Mouse (Mus musculus) forebrain, embryonic 12.5 days (tissue): ENCODE measurements around the gene Ubl7. TPM values are rescaled to one million over a fixed set of nuclear protein-coding genes. Genes with fewer than 3 reads are reported as not detected.

ENCODE experiments used
- ATAC-seq: fragments of 200-750 bp; cut with Nextera tagmentation; 2 replicates; pipeline ENCODE4 v1.8.0; 2017; ENCODE audit warnings: moderate TSS enrichment; ENCODE audit not compliant: low FRiP score
- H3K27ac ChIP-seq: fragments of 300-500 bp; sonication (generic); 2 replicates; pipeline ENCODE4 v1.5.1; 2016; ENCODE audit warnings: mild to moderate bottlenecking
- H3K27me3 ChIP-seq: fragments of 300-500 bp; sonication (generic); 2 replicates; pipeline ENCODE4 v1.6.1; 2016; ENCODE audit warnings: mild to moderate bottlenecking
- H3K36me3 ChIP-seq: fragments of 300-500 bp; sonication (generic); replicated peaks from 2 replicates; pipeline ENCODE4 v1.6.1; 2016; ENCODE audit warnings: mild to moderate bottlenecking
- H3K4me1 ChIP-seq: fragments of 300-500 bp; sonication (generic); 2 replicates; pipeline ENCODE4 v1.6.1; 2016
- H3K4me2 ChIP-seq: fragments of 300-500 bp; sonication (generic); 2 replicates; pipeline ENCODE4 v1.6.1; 2016; ENCODE audit warnings: mild to moderate bottlenecking, moderate library complexity
- H3K4me3 ChIP-seq: fragments of 300-500 bp; sonication (generic); replicated peaks from 2 replicates; pipeline ENCODE4 v1.5.1; 2016; ENCODE audit warnings: mild to moderate bottlenecking
- H3K9ac ChIP-seq: fragments of 300-500 bp; sonication (generic); 2 replicates; pipeline ENCODE4 v1.6.1; 2016; ENCODE audit warnings: mild to moderate bottlenecking
- H3K9me3 ChIP-seq: fragments of 300-500 bp; sonication (generic); 2 replicates; pipeline ENCODE4 v1.6.1; 2016
- WGBS: fragments of 180-500 bp; shearing (Covaris S2); methylation state at CpG from one replicate; pipeline ENCODE4 v1.1.7; 2016; 5-methylcytosine and 5-hydroxymethylcytosine counted together
- polyA plus RNA-seq: library from polyadenylated mRNA; unstranded; fragments of >200 nt; fragmentation: Nextera tagmentation; extraction: Ambion mirVana; gene quantifications from 2 replicates; pipeline ENCODE4 v1.2.1, GENCODE M21; 2016

The Ubl7 gene
- 129 and 138 TPM in 2 replicates for polyA plus RNA-seq

GRCm38 (mm10) chr9:57910254-57911160 lies at the start of gene Ubl7:
Gene Ubl7, plus strand, starts transcription at chr9:57910979.
- H3K4me2 ChIP-seq = peak within 1 kb of the TSS; percentile 73
- H3K9me3 ChIP-seq = no peaks in the 10 kb centered on the region
- peak within 1 kb of the TSS; percentile 72 for H3K9ac ChIP-seq
- WGBS = under 1% methylated on average over 47 of the region's 47 CpGs
- peak within 1 kb of the TSS; percentile 81 for H3K27ac ChIP-seq
- ATAC-seq = peak; percentile 94
- peaks cover 16% of the 10 kb centered on the region for H3K4me1 ChIP-seq
- H3K36me3 ChIP-seq = peaks cover 9% of the 10 kb centered on the region; the same call in 1 of the 2 replicates
- peak within 1 kb of the TSS; percentile 76 for H3K4me3 ChIP-seq
- no peaks in the 10 kb centered on the region for H3K27me3 ChIP-seq

GRCm38 (mm10) chr9:57861951-57862471 lies 48.8 kb upstream of the Ubl7 start:
- Histone ChIP-seq H3K27ac (peak overlapping the region; percentile 70), H3K27me3 (no peaks in the 10 kb centered on the region; the same call in 1 of the 2 replicates), H3K9ac (0 out of 2 replicates have a peak overlapping the region, but pooled peaks have one; percentile 12), H3K4me1 (peaks cover 10% of the 10 kb centered on the region; the same call in 1 of the 2 replicates), H3K4me3 (no peak overlapping the region), H3K36me3 (no peaks in the 10 kb centered on the region), H3K4me2 (peak overlapping the region; percentile 27), H3K9me3 (no peaks in the 10 kb centered on the region)
- WGBS = 22% methylated on average over 9 of the region's 9 CpGs
- peak; percentile 81 for ATAC-seq

GRCm38 (mm10) chr9:57864336-57864735 lies 46.4 kb upstream of the Ubl7 start:
- H3K9me3 ChIP-seq = no peaks in the 10 kb centered on the region
- peaks cover 6% of the 10 kb centered on the region; the same call in 1 of the 2 replicates for H3K27me3 ChIP-seq

GRCm38 (mm10) chr9:57866530-57866929 lies 44.2 kb upstream of the Ubl7 start:
- ATAC-seq = no peak
- no peak overlapping the region for H3K4me2 ChIP-seq
- no peaks in the 10 kb centered on the region for H3K9me3 ChIP-seq
- 0 out of 2 replicates have a peak, but pooled peaks cover 10% of the 10 kb centered on the region for H3K27me3 ChIP-seq
- no peak overlapping the region for H3K27ac ChIP-seq
- WGBS = 90% methylated on average over 7 of the region's 7 CpGs
- no peak overlapping the region for H3K4me3 ChIP-seq
- no peaks in the 10 kb centered on the region for H3K36me3 ChIP-seq
- H3K4me1 ChIP-seq = peaks cover 8% of the 10 kb centered on the region; the same call in 1 of the 2 replicates
- H3K9ac ChIP-seq = no peak overlapping the region

More at GRCm38 (mm10) chr9:57864336-57864735, 46.4 kb upstream of the Ubl7 start:
- ATAC-seq = no peak
- H3K4me3 ChIP-seq = no peak overlapping the region
- H3K27ac ChIP-seq = no peak overlapping the region
- no peak overlapping the region for H3K9ac ChIP-seq
- H3K4me2 ChIP-seq = no peak overlapping the region
- peaks cover 10% of the 10 kb centered on the region; the same call in 1 of the 2 replicates for H3K4me1 ChIP-seq
- H3K36me3 ChIP-seq = no peaks in the 10 kb centered on the region

- no peak overlapping the region for H3K27ac ChIP-seq
- 94% methylated on average over 4 of the region's 4 CpGs for WGBS
- no peak overlapping the region for H3K4me3 ChIP-seq
- no peak for ATAC-seq
- no peaks in the 10 kb centered on the region for H3K36me3 ChIP-seq
- no peak overlapping the region for H3K4me2 ChIP-seq
- H3K4me1 ChIP-seq = peaks cover 1% of the 10 kb centered on the region; the same call in 1 of the 2 replicates
- no peaks in the 10 kb centered on the region for H3K9me3 ChIP-seq
- no peak overlapping the region for H3K9ac ChIP-seq
- 0 out of 2 replicates have a peak, but pooled peaks cover 10% of the 10 kb centered on the region for H3K27me3 ChIP-seq
Measured at GRCm38 (mm10) chr9:57867236-57867635, 43.5 kb upstream of the Ubl7 start.

GRCm38 (mm10) chr9:57867880-57868279 lies 42.9 kb upstream of the Ubl7 start:
- WGBS = 88% methylated on average over 5 of the region's 5 CpGs
- no peaks in the 10 kb centered on the region for H3K36me3 ChIP-seq
- no peak for ATAC-seq
- no peak overlapping the region for H3K27ac ChIP-seq
- H3K4me2 ChIP-seq = no peak overlapping the region
- H3K4me1 ChIP-seq = no peaks in the 10 kb centered on the region
- H3K9ac ChIP-seq = no peak overlapping the region
- no peaks in the 10 kb centered on the region for H3K9me3 ChIP-seq
- no peak overlapping the region for H3K4me3 ChIP-seq
- H3K27me3 ChIP-seq = 0 out of 2 replicates have a peak, but pooled peaks cover 10% of the 10 kb centered on the region

- Histone ChIP-seq H3K4me1 (no peaks in the 10 kb centered on the region), H3K4me2 (no peak overlapping the region), H3K9ac (no peak overlapping the region), H3K4me3 (no peak overlapping the region), H3K36me3 (no peaks in the 10 kb centered on the region), H3K27ac (no peak overlapping the region), H3K9me3 (no peaks in the 10 kb centered on the region), H3K27me3 (0 out of 2 replicates have a peak, but pooled peaks cover 10% of the 10 kb centered on the region)
- 86% methylated on average over 6 of the region's 6 CpGs for WGBS
- ATAC-seq = no peak
Measured at GRCm38 (mm10) chr9:57868767-57869166, 42.0 kb upstream of the Ubl7 start.

- 0 out of 2 replicates have a peak, but pooled peaks cover 10% of the 10 kb centered on the region for H3K27me3 ChIP-seq
- H3K4me1 ChIP-seq = no peaks in the 10 kb centered on the region
- H3K36me3 ChIP-seq = no peaks in the 10 kb centered on the region
- no peak overlapping the region for H3K27ac ChIP-seq
- H3K4me3 ChIP-seq = no peak overlapping the region
- H3K4me2 ChIP-seq = no peak overlapping the region
- no peak for ATAC-seq
- 51% methylated on average over 2 of the region's 2 CpGs for WGBS
- no peak overlapping the region for H3K9ac ChIP-seq
- H3K9me3 ChIP-seq = no peaks in the 10 kb centered on the region
Measured at GRCm38 (mm10) chr9:57870273-57870816, 40.4 kb upstream of the Ubl7 start.

GRCm38 (mm10) chr9:57874134-57874533 lies 36.6 kb upstream of the Ubl7 start:
- Histone ChIP-seq H3K27ac (no peak overlapping the region), H3K9me3 (no peaks in the 10 kb centered on the region), H3K4me1 (no peaks in the 10 kb centered on the region), H3K27me3 (0 out of 2 replicates have a peak, but pooled peaks cover 4% of the 10 kb centered on the region), H3K9ac (no peak overlapping the region), H3K4me3 (no peak overlapping the region), H3K4me2 (no peak overlapping the region), H3K36me3 (no peaks in the 10 kb centered on the region)
- no peak for ATAC-seq
- WGBS = 87% methylated on average over 4 of the region's 5 CpGs

- H3K9ac ChIP-seq = no peak overlapping the region
- no peak overlapping the region for H3K27ac ChIP-seq
- H3K36me3 ChIP-seq = no peaks in the 10 kb centered on the region
- H3K4me3 ChIP-seq = no peak overlapping the region
- no peak for ATAC-seq
- no peaks in the 10 kb centered on the region for H3K4me1 ChIP-seq
- H3K9me3 ChIP-seq = no peaks in the 10 kb centered on the region
- 0 out of 2 replicates have a peak, but pooled peaks cover 4% of the 10 kb centered on the region for H3K27me3 ChIP-seq
- WGBS = 74% methylated on average over 3 of the region's 3 CpGs
- no peak overlapping the region for H3K4me2 ChIP-seq
Measured at GRCm38 (mm10) chr9:57874994-57875393, 35.8 kb upstream of the Ubl7 start.

GRCm38 (mm10) chr9:57879213-57879612 lies 31.6 kb upstream of the Ubl7 start:
- no peaks in the 10 kb centered on the region for H3K9me3 ChIP-seq
- no peak overlapping the region for H3K27ac ChIP-seq
- no peaks in the 10 kb centered on the region for H3K36me3 ChIP-seq
- no peak overlapping the region for H3K4me2 ChIP-seq
- H3K27me3 ChIP-seq = no peaks in the 10 kb centered on the region
- ATAC-seq = no peak
- no peak overlapping the region for H3K4me3 ChIP-seq
- no peak overlapping the region for H3K9ac ChIP-seq
- H3K4me1 ChIP-seq = peaks cover 3% of the 10 kb centered on the region; the same call in 1 of the 2 replicates
- 66% methylated on average over 3 of the region's 3 CpGs for WGBS

GRCm38 (mm10) chr9:57880278-57880677 lies 30.5 kb upstream of the Ubl7 start:
- 12% methylated on average over 4 of the region's 4 CpGs for WGBS
- Histone ChIP-seq H3K4me1 (peaks cover 3% of the 10 kb centered on the region; the same call in 1 of the 2 replicates), H3K9me3 (no peaks in the 10 kb centered on the region), H3K4me2 (no peak overlapping the region), H3K27me3 (no peaks in the 10 kb centered on the region), H3K36me3 (no peaks in the 10 kb centered on the region), H3K27ac (no peak overlapping the region), H3K9ac (no peak overlapping the region), H3K4me3 (no peak overlapping the region)
- no peak for ATAC-seq
